Mouse (Mus musculus) C2C12 (cell line): ENCODE results near the gene Hps4.

Source experiments
- CTCF ChIP-seq: IDR thresholded peaks from one replicate; pipeline ENCODE4 v1.5.1; 2011; ENCODE audit not compliant: control insufficient read depth, insufficient read depth, insufficient read length
- FOSL1 ChIP-seq: IDR thresholded peaks from one replicate; pipeline ENCODE4 v1.8.0; 2011; ENCODE audit warnings: mild to moderate bottlenecking, low read length; ENCODE audit not compliant: poor library complexity, insufficient read depth, severe bottlenecking
- MAX ChIP-seq: IDR thresholded peaks from one replicate; pipeline ENCODE4 v1.6.1; 2011; ENCODE audit warnings: mild to moderate bottlenecking, control low read depth
- MYOG ChIP-seq: IDR thresholded peaks from one replicate; pipeline ENCODE4 v1.6.1; 2011; ENCODE audit not compliant: control insufficient read depth, insufficient read length; ENCODE audit errors: extremely low read depth
- USF1 ChIP-seq: IDR thresholded peaks from one replicate; pipeline ENCODE4 v1.6.1; 2011; ENCODE audit warnings: low read depth, mild to moderate bottlenecking, control low read depth, moderate library complexity

GRCm38 (mm10) chr5:112378716-112379115 is 35.8 kb downstream of the Hps4 start:
- TF ChIP-seq CTCF (no peak), MAX (no peak), FOSL1 (no peak), MYOG (no peak), USF1 (no peak)
